Mouse (Mus musculus): ENCODE data around the gene Mafk. TPM values are rescaled to one million over a fixed set of nuclear protein-coding genes. Genes with fewer than 3 reads are reported as not detected.

The Mafk gene
- polyA plus RNA-seq, 1 experiment from 2014 or later: 10.1 TPM

DNA sequence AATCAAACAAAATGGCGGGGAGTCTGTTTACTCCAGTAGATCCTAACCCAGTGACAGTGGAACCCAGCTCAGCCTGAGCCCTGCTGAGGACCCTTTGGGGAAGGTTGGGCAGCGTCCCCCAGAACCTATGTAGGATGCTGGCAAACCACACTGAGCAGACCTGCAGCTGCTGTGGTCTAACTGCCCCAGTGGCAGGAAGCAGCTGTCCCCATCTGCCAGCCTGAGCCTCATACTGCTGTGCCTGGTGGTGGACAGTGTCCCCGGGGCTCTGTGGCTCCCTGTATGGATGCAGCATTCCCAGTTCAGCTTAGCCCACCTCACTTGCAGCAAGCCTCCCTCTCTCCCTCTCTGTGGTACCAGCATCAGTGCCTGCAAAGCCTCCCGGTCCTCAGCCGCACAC is 14.3 kb upstream of the Mafk start:
- peaks cover 23% of the 10 kb centered on the region for H3K36me3 ChIP-seq
- no peak for DNase-seq (ENCODE audit: low spot score)
- whole genome bisulfite sequencing: 86% methylated on average over 5 of the region's 5 CpGs
- no peak overlapping the region for H3K27ac ChIP-seq
- no peak overlapping the region for H3K4me3 ChIP-seq
- no peaks in the 10 kb centered on the region for H3K27me3 ChIP-seq (ENCODE audit: insufficient read depth, poor library complexity, severe bottlenecking)
- peaks cover 18% of the 10 kb centered on the region for H3K4me1 ChIP-seq (replicated peaks)
- no peaks in the 10 kb centered on the region for H3K9me3 ChIP-seq

DNA sequence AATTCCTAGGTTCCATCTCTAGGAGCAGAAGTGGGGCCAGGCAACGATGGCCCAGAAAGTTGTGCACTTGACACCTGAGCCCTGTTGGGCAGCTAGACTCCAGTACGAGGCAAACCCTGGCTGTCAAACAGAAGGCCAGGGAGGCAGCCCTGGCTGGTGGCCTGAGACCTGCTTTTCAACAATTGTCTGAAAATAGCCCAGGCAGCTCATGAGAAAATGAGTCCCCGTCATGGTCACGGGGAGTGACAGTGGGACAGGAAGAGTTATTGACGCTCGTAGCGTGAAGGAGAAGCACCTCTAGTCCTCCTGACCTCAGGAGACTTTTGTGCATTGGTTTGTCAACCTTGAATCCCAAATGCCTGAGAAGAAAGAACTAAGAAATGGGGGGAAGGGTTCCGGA is 9.9 kb upstream of the Mafk start:
- Histone ChIP-seq H3K27me3 (ENCODE audit: insufficient read depth, poor library complexity, severe bottlenecking) (no peaks in the 10 kb centered on the region), H3K9me3 (no peaks in the 10 kb centered on the region), H3K4me1 (replicated peaks) (no peaks in the 10 kb centered on the region), H3K4me3 (no peak overlapping the region), H3K27ac (no peak overlapping the region), H3K36me3 (no peaks in the 10 kb centered on the region)
- WGBS: 83% methylated on average over 8 of the region's 8 CpGs
- no peak for DNase-seq (ENCODE audit: low spot score)

GRCm38 (mm10) chr5:139789466-139789865 is 1.8 kb upstream of the Mafk start:
- Histone ChIP-seq H3K4me1 (replicated peaks) (peaks cover 38% of the 10 kb centered on the region), H3K9me3 (no peaks in the 10 kb centered on the region), H3K27ac (no peak overlapping the region), H3K27me3 (ENCODE audit: insufficient read depth, poor library complexity, severe bottlenecking) (peaks cover 23% of the 10 kb centered on the region), H3K36me3 (no peaks in the 10 kb centered on the region), H3K4me3 (no peak overlapping the region)
- 62% methylated on average over 4 of the region's 4 CpGs for WGBS
- DNase-seq (ENCODE audit: low spot score): no peak

GRCm38 (mm10) chr5:139792159-139792775 is 954 bp downstream of the Mafk start:
- 25% methylated on average over 11 of the region's 11 CpGs for WGBS
- no peaks in the 10 kb centered on the region for H3K9me3 ChIP-seq
- peak overlapping the region; percentile 90 for H3K4me3 ChIP-seq
- no peaks in the 10 kb centered on the region for H3K36me3 ChIP-seq
- H3K4me1 ChIP-seq (replicated peaks): peaks cover 66% of the 10 kb centered on the region
- H3K27ac ChIP-seq: no peak overlapping the region
- peaks cover 43% of the 10 kb centered on the region for H3K27me3 ChIP-seq (ENCODE audit: insufficient read depth, poor library complexity, severe bottlenecking)
- no peak for DNase-seq (ENCODE audit: low spot score)

GRCm38 (mm10) chr5:139792966-139793337 is 1.6 kb downstream of the Mafk start:
- Histone ChIP-seq H3K36me3 (no peaks in the 10 kb centered on the region), H3K4me1 (replicated peaks) (peaks cover 72% of the 10 kb centered on the region), H3K9me3 (no peaks in the 10 kb centered on the region), H3K27me3 (ENCODE audit: insufficient read depth, poor library complexity, severe bottlenecking) (peaks cover 43% of the 10 kb centered on the region), H3K4me3 (peak overlapping the region; percentile 90), H3K27ac (no peak overlapping the region)
- no peak for DNase-seq (ENCODE audit: low spot score)
- WGBS: 71% methylated on average over 3 of the region's 3 CpGs

- Histone ChIP-seq H3K4me1 (replicated peaks) (peaks cover 78% of the 10 kb centered on the region), H3K9me3 (no peaks in the 10 kb centered on the region), H3K36me3 (no peaks in the 10 kb centered on the region), H3K27me3 (ENCODE audit: insufficient read depth, poor library complexity, severe bottlenecking) (peaks cover 43% of the 10 kb centered on the region), H3K27ac (no peak overlapping the region), H3K4me3 (peak overlapping the region; percentile 90)
- DNase-seq (ENCODE audit: low spot score): no peak
- 74% methylated on average over 11 of the region's 11 CpGs for WGBS
Measured at GRCm38 (mm10) chr5:139793338-139794089, 2.2 kb downstream of the Mafk start.

- Histone ChIP-seq H3K4me3 (no peak overlapping the region), H3K36me3 (peaks cover 2% of the 10 kb centered on the region), H3K4me1 (replicated peaks) (peaks cover 84% of the 10 kb centered on the region), H3K27me3 (ENCODE audit: insufficient read depth, poor library complexity, severe bottlenecking) (peaks cover 49% of the 10 kb centered on the region), H3K27ac (no peak overlapping the region), H3K9me3 (no peaks in the 10 kb centered on the region)
- 85% methylated on average over 5 of the region's 5 CpGs for WGBS
- no peak for DNase-seq (ENCODE audit: low spot score)
Measured at GRCm38 (mm10) chr5:139794137-139794536, 2.8 kb downstream of the Mafk start.

- WGBS: 67% methylated on average over 10 of the region's 10 CpGs
- Histone ChIP-seq H3K9me3 (no peaks in the 10 kb centered on the region), H3K36me3 (peaks cover 10% of the 10 kb centered on the region), H3K4me3 (no peak overlapping the region), H3K4me1 (replicated peaks) (peaks cover 91% of the 10 kb centered on the region), H3K27ac (0 out of 2 replicates have a peak overlapping the region, but pooled peaks have one; percentile 0), H3K27me3 (ENCODE audit: insufficient read depth, poor library complexity, severe bottlenecking) (peaks cover 57% of the 10 kb centered on the region)
- DNase-seq (ENCODE audit: low spot score): no peak
Measured at GRCm38 (mm10) chr5:139794938-139795337, 3.6 kb downstream of the Mafk start.

GRCm38 (mm10) chr5:139796001-139796620 is 4.8 kb downstream of the Mafk start:
- Histone ChIP-seq H3K27me3 (ENCODE audit: insufficient read depth, poor library complexity, severe bottlenecking) (peaks cover 69% of the 10 kb centered on the region), H3K27ac (peak overlapping the region; percentile 88), H3K9me3 (no peaks in the 10 kb centered on the region), H3K4me1 (replicated peaks) (peaks cover 86% of the 10 kb centered on the region), H3K36me3 (peaks cover 21% of the 10 kb centered on the region), H3K4me3 (no peak overlapping the region)
- 85% methylated on average over 9 of the region's 9 CpGs for WGBS
- DNase-seq (ENCODE audit: low spot score): no peak

DNA sequence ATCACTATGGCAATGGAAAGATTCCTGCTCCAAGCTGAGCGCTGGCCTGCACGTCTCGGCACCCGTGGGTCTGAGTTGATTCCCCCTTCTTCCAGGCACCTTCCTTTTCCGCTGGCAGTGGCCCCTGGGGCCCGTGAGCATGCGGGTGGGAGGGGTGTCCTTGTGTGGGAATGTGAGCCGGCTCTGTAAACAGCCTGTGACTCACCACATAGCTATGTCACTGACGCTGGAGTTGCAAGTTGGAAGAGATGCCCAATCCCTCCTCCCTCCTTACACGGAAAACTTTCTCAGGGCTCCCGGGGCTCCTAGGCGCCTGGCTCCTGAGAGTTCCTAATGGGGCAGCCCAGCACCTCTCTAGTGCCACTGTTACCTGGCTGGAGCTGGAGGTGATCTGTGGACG is 5.6 kb downstream of the Mafk start:
- peak overlapping the region; percentile 44; the same call in 1 of the 2 replicates for H3K4me3 ChIP-seq
- peaks cover 70% of the 10 kb centered on the region for H3K27me3 ChIP-seq (ENCODE audit: insufficient read depth, poor library complexity, severe bottlenecking)
- peak; percentile 45 for DNase-seq (ENCODE audit: low spot score)
- H3K4me1 ChIP-seq (replicated peaks): peaks cover 79% of the 10 kb centered on the region
- 23% methylated on average over 13 of the region's 13 CpGs for WGBS
- H3K27ac ChIP-seq: peak overlapping the region; percentile 88
- peaks cover 27% of the 10 kb centered on the region for H3K36me3 ChIP-seq
- H3K9me3 ChIP-seq: no peaks in the 10 kb centered on the region

GRCm38 (mm10) chr5:139797473-139798167 is 6.3 kb downstream of the Mafk start:
- Histone ChIP-seq H3K4me3 (peak overlapping the region; percentile 44), H3K4me1 (replicated peaks) (peaks cover 71% of the 10 kb centered on the region), H3K36me3 (peaks cover 28% of the 10 kb centered on the region), H3K27ac (peak overlapping the region; percentile 88), H3K27me3 (ENCODE audit: insufficient read depth, poor library complexity, severe bottlenecking) (peaks cover 68% of the 10 kb centered on the region), H3K9me3 (no peaks in the 10 kb centered on the region)
- peak; percentile 89 for DNase-seq (ENCODE audit: low spot score)
- 21% methylated on average over 11 of the region's 11 CpGs for WGBS

DNA sequence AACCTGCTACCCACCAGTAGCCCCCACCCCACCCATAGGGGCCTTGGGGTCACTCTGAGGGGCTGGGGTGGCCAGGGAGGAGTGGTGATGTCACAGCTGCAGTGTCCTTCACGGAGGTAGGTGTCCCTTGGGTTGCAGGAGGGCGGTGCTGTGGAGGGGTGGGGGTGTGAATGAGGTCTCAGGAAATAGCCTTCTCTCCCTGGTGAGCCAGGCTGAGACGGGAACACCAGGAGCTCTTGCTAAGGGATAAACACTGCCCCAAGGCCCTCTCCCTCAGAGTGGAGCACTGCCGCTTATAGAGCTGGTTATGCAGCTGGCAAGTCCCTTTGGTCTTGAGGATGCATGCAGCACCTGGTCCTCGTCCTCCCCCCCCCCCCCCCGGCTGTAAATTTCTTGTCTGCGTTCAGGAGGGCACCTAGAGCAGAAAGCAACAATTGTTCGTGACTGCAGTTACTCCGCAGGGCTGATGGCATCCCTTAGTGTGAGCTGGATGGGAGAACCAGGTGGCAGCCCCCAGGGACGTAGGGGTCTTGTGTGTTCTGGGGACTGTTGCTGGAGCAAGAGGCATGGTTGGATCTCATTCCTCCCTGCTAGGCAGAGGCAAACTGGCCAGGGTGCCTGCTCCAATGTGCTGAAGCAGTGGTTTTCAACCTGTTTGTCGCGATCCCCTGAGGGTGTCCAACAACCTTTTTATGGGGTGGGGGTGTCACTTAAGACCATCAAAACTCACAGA is 7.0 kb downstream of the Mafk start:
- Histone ChIP-seq H3K27ac (peak overlapping the region; percentile 88), H3K4me1 (replicated peaks) (peaks cover 67% of the 10 kb centered on the region), H3K4me3 (peak overlapping the region; percentile 44), H3K36me3 (peaks cover 28% of the 10 kb centered on the region), H3K9me3 (no peaks in the 10 kb centered on the region), H3K27me3 (ENCODE audit: insufficient read depth, poor library complexity, severe bottlenecking) (peaks cover 60% of the 10 kb centered on the region)
- DNase-seq (ENCODE audit: low spot score): no peak
- 39% methylated on average over 12 of the region's 12 CpGs for WGBS

Measured in hindbrain, embryonic 10.5 days (tissue).